Mouse (Mus musculus) layer of hippocampus, adult 11-12 months (tissue): ENCODE data around the gene Boll.

Experiments
- DNase-seq: peaks from one replicate; pipeline ENCODE4 v3.0.0; 2022; ENCODE audit warnings: low spot score

Gene Boll

GRCm38 (mm10) chr1:55207561-55207960, 155.7 kb downstream of the Boll start:
- no peak for DNase-seq

DNA sequence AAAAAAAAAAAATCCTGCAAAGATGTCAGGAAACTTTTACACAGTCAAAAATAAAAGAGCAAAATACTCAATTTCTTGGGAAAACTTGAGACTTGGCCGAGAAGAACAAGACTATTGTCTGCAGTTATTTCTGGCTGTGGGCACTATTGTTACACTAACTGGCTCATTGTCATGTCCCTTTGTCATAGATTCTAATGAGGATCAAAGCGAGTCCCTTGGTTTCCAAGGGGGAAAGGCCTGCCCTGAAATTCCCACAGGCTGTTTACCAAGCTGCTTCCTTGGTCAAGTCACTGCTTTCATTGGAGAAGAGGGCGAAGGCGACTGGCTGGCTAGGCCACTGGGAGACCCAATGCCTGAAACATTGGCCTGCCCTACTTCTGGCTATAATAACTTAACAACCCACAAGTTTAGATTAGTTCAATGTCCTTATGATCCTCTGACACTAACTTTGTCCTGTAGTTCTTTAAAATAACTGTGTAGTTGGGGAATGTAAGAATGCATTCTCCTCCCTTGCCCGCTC, 157.4 kb downstream of the Boll start:
- no peak for DNase-seq

- peak; percentile 43 for DNase-seq
Observed at GRCm38 (mm10) chr1:55201850-55202752, 161.2 kb downstream of the Boll start.

GRCm38 (mm10) chr1:55198719-55199118, 164.6 kb downstream of the Boll start:
- no peak for DNase-seq
